Mouse (Mus musculus) adrenal gland, postnatal 14 days (tissue): Measurements from ENCODE around the gene Crygd. TPM values are rescaled to one million over a fixed set of nuclear protein-coding genes. Genes with fewer than 3 reads are reported as not detected.

Source experiments
- DNase-seq: peaks from one replicate; pipeline ENCODE4 v3.0.0; 2021; ENCODE audit warnings: mixed read lengths
- total RNA-seq: library from RNA; stranded (reverse); gene quantifications from 2 replicates; pipeline ENCODE4 v1.2.3, GENCODE M21; 2021

Gene Crygd
- total RNA-seq, 1 experiment from 2014 or later = not detected

GRCm38 (mm10) chr1:65041837-65042236 lies 21.4 kb downstream of the Crygd start:
- DNase-seq = peak; percentile 23

DNA sequence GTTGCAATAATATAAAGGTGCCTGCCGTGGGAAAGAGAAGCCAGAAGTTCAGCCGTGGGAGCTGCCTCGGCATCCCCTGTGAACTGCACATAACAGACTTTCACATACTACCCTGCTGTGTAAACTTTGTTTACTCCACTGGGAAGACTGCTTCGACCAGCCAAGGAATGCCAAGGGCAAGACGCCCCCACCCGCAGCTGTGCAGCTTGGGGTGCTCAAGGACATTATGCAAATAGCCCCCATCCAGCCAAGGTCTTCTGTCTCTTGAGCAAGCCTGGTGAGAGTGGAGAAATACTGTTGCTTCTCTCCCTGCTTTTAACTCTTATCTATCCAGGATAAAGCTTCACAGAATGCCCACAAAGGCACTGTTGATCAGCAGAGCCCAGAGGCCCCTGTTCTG lies 22.4 kb downstream of the Crygd start:
- peak; percentile 86 for DNase-seq

DNA sequence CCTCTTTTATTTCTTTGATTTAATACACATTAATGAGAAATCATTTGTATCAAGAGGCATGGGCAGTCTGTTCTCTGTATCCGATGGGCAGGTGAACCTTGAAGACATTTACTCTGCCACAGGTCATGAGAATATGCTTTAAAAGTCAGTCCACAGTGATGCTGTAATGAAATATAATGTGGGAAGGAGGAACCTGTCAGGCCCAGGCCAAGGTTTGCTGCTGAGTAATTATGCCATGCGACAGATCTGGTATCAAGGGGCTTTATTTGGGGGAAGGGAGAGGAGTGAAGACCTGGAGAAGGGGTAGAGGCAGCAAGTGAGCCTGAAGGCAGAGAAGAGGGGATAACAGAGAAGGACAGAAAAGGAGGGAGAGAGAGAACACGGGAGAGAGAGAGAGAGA lies 23.6 kb downstream of the Crygd start:
- no peak for DNase-seq

GRCm38 (mm10) chr1:65037542-65037941 lies 25.7 kb downstream of the Crygd start:
- DNase-seq = no peak

- no peak for DNase-seq
Observed at GRCm38 (mm10) chr1:65035513-65035912, 27.7 kb downstream of the Crygd start.

DNA sequence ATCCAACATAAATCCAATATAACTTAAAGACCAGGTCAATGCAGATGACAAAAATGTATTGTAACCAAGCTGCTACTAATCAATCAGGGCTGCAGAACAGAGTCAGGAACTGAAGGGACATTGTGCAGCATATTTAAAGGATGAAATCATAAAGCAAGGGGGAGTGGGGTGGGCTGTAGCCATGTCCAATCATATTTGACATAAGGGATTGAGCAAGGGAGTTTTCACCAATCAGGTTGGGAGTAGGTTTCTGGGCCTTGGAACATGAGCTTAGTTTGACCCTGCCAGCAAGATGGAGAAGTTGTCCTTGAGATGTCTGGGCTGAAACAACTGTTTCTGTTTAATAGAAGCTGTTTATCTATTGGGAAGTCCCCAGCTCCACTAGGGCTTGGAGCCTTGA lies 30.6 kb downstream of the Crygd start, which contains the start of gene Akr1cl:
Akr1cl (minus strand) TSS at position 119 of the 400 bp plus-strand sequence.
- peak; percentile 79 for DNase-seq

DNA sequence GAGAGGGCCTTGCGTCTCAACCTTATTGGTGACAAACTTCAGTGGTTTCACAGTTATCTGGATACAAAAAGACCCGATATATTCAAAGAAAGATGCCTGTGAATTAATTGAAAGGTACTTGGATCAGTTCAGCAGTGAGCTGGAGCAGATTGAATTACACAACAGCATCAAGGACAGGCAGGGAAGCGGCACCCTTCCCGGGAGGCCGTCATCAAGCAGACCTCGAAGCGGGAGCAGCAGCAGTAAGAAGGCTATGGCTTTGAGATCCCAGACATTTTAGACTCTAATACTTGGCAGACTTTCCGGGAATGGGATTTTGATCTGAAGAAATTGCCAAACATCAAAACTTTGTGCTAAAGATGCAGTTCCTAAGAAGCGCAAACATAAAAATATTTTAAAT lies 35.0 kb downstream of the Crygd start:
- peak; percentile 63 for DNase-seq

DNA sequence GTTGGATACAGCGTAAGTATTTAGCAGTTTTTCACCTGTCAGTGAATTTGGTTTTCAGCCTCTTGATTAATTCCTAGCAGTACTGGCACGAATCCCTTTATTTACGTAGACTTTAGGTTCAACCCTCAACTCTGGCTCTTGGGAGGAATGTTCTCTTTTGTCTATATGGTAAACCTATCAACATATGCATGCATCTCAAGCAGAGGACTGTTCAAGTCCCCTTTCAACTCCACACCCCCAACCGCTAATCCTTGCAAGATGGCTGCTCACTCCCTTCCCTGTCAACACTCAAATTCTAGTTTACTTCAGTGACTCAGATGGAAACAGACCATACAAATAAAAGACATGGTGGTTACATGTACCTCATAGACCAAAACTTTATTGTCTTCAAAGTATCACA lies 50.5 kb downstream of the Crygd start:
- no peak for DNase-seq

Other genes with a start within 250 kb of the Crygd start
- 19.2 and 20.4 TPM in 2 replicates for gene Plekhm3, start 106.6 kb downstream of the Crygd start, total RNA-seq
- gene Akr1cl, start 30.7 kb downstream of the Crygd start, total RNA-seq = 426 and 514 TPM in 2 replicates
- gene Cryge, start 12.3 kb downstream of the Crygd start, total RNA-seq = not detected in 2 replicates
- gene Crygc, start 10.2 kb upstream of the Crygd start, total RNA-seq = not detected in 2 replicates
- gene Crygb, start 18.8 kb upstream of the Crygd start, total RNA-seq = not detected in 2 replicates
- gene Cryga, start 39.9 kb upstream of the Crygd start, total RNA-seq = not detected in 2 replicates
- gene Gm28845, start 56.1 kb upstream of the Crygd start, total RNA-seq = not detected in 2 replicates
- not detected in 2 replicates for gene D630023F18Rik, start 59.8 kb upstream of the Crygd start, total RNA-seq
- gene Idh1, start 123.0 kb upstream of the Crygd start, total RNA-seq = 345 and 387 TPM in 2 replicates
- gene Pikfyve, start 123.2 kb upstream of the Crygd start, total RNA-seq = 27.9 TPM in 2 replicates
- not detected in 2 replicates for gene Pth2r, start 218.6 kb upstream of the Crygd start, total RNA-seq